ENCODE assay signal across 11 mouse cellular contexts in the genomic region with DNA sequence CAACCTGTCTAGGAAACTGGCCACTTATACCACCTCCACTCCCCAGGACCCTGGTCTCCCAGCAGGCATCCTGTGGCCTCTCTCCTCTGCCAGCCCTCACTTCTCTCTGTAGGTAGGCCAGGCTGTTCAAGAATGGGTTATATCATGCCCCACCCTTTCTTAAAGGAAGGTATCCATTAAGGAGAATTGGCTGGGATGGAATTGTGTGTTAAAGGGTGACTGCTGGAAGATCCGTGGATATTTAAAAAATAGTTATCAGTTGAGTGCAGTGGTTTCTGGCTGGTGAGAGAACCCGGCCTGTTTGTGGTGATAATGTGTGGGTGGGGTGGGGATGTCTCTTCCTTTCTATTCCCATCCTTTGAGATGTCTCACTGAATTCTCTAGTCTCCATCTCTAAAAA. TPM values are rescaled to one million over a fixed set of nuclear protein-coding genes. Genes with fewer than 3 reads are reported as not detected.
DNase-seq lines count a peak whose midpoint lies in the region; ATAC-seq and TF ChIP-seq lines count a peak whose summit lies in the region.
"Had no signal": no experiment of that assay in that cellular context is flagged by ENCODE, and none has a peak within 500 bp of the region (broad histone marks: within the 10 kb centered on the region; RNA-seq: fewer than 3 reads in every experiment).

No protein-coding gene starts in this region.

- H3K9me3 ChIP-seq in heart, embryonic 12.5 days (replicated peaks) = no peaks in the 10 kb centered on the region
- no peaks in the 10 kb centered on the region for H3K9me3 ChIP-seq in CH12.LX (replicated peaks; ENCODE audit: low read length)
- no peaks in the 10 kb centered on the region for H3K9me3 ChIP-seq in embryonic facial prominence, embryonic 10.5 days

- no peak for TF ChIP-seq RAD21 in CH12.LX (IDR thresholded peaks at IDR 0.05; ENCODE audit: low read depth, low read length)

- peak overlapping the region; percentile 73; the same call in 1 of the 2 replicates for H3K9ac ChIP-seq in heart, embryonic 12.5 days
- H3K9ac ChIP-seq in CH12.LX (ENCODE audit: insufficient read depth, low read depth) = peak overlapping the region; percentile 50; the same call in 1 of the 2 replicates

- no peak for TF ChIP-seq EP300 in CH12.LX (IDR thresholded peaks at IDR 0.05; ENCODE audit: low read length)

- peaks cover 28% of the 10 kb centered on the region for H3K4me1 ChIP-seq in heart, embryonic 12.5 days (replicated peaks)
- H3K4me1 ChIP-seq in CH12.LX (ENCODE audit: control insufficient read depth in 1 of 2, insufficient read depth in 2 of 2) = peaks cover 6 to 37% of the 10 kb centered on the region in 2 experiments
- peaks cover 32% of the 10 kb centered on the region for H3K4me1 ChIP-seq in embryonic facial prominence, embryonic 10.5 days
- peaks cover 10% of the 10 kb centered on the region for H3K4me1 ChIP-seq in cerebellum, adult 2 months (ENCODE audit: control insufficient read depth, insufficient read depth, low read length)

- H3K27ac ChIP-seq in heart, embryonic 12.5 days (ENCODE audit: poor library complexity, severe bottlenecking) = peak overlapping the region; percentile 98
- no peak overlapping the region for H3K27ac ChIP-seq in CH12.LX (ENCODE audit: insufficient read depth, low read depth)
- H3K27ac ChIP-seq in embryonic facial prominence, embryonic 10.5 days (replicated peaks) = peak overlapping the region; percentile 91
- no peak overlapping the region for H3K27ac ChIP-seq in cerebellum, adult 2 months (ENCODE audit: insufficient read depth, low read length)

- H3K4me3 ChIP-seq in heart, embryonic 12.5 days = peak overlapping the region; percentile 74
- no peak overlapping the region for H3K4me3 ChIP-seq in CH12.LX (replicated peaks in 1 of 3; ENCODE audit: low read depth in 2 of 3, low read length in 2 of 3, poor library complexity in 1 of 3)
- H3K4me3 ChIP-seq in embryonic facial prominence, embryonic 10.5 days = peak overlapping the region; percentile 86
- H3K4me3 ChIP-seq in cerebellum, adult 2 months (replicated peaks; ENCODE audit: insufficient read depth, low read depth, low read length) = no peak overlapping the region

- WGBS in heart, embryonic 12.5 days = 22% methylated on average over 2 of the region's 2 CpGs
- 72% methylated on average over 2 of the region's 2 CpGs for WGBS in embryonic facial prominence, embryonic 10.5 days
- WGBS in cerebellum, adult 2 months = 76% methylated on average over 2 of the region's 2 CpGs

- no peaks in the 10 kb centered on the region for H3K27me3 ChIP-seq in heart, embryonic 12.5 days (replicated peaks)
- H3K27me3 ChIP-seq in CH12.LX (replicated peaks) = no peaks in the 10 kb centered on the region
- no peaks in the 10 kb centered on the region for H3K27me3 ChIP-seq in embryonic facial prominence, embryonic 10.5 days (replicated peaks; ENCODE audit: low read depth, poor library complexity, severe bottlenecking)
- no peaks in the 10 kb centered on the region for H3K27me3 ChIP-seq in cerebellum, adult 2 months (ENCODE audit: control insufficient read depth, insufficient read depth, low read length)

- dilution Hi-C loops in CH12.LX (cut with MboI; ENCODE audit: extremely low pct_ligation_motif_present, extremely low pct_unique_long_range_greater_than_20kb, low sequenced_read_pairs) = no loop called here

- no peak for ATAC-seq in heart, embryonic 12.5 days (ENCODE audit: insufficient number of reproducible peaks, low FRiP score)

- intact Hi-C loops in gastrocnemius, postnatal 14 days (cut with DNase I; ENCODE audit: low total_unique reads) = no loop called here

- TF ChIP-seq CTCF in CH12.LX (conservative IDR thresholded peaks at IDR 0.05 in 1 of 2, IDR thresholded peaks at IDR 0.05 in 1 of 2; ENCODE audit: low read depth in 2 of 2, low read length in 2 of 2) = no peak
- TF ChIP-seq CTCF in cerebellum, adult 2 months (IDR thresholded peaks at IDR 0.05; ENCODE audit: borderline replicate concordance, insufficient read depth, low read depth, low read length) = no peak

- in situ Hi-C loops in CH12.LX (cut with MboI; ENCODE audit: low pct_ligation_motif_present, low pct_unique_long_range_greater_than_20kb, low sequenced_read_pairs) = no loop called here

- H3K4me2 ChIP-seq in heart, embryonic 12.5 days = peak overlapping the region; percentile 74
- peak overlapping the region; percentile 83 for H3K4me2 ChIP-seq in CH12.LX (ENCODE audit: insufficient read depth, low read depth, poor library complexity, severe bottlenecking)

- peaks cover 15% of the 10 kb centered on the region for H3K79me2 ChIP-seq in CH12.LX (replicated peaks; ENCODE audit: control insufficient read depth, extremely low read depth, insufficient read depth, poor library complexity, severe bottlenecking)

- no peak for DNase-seq in heart, adult 9 months (ENCODE audit: low spot score in 2 of 2)
- DNase-seq in CH12.LX (ENCODE audit: extremely low read depth) (no peak), liver (peak; percentile 82)
- no peak for DNase-seq in embryonic facial prominence, embryonic 10.5 days (ENCODE audit: low spot score)
- DNase-seq in left cerebral cortex, adult 11 months (ENCODE audit: low spot score) = no peak
- no peak for DNase-seq in cerebellum, adult 2 months
- DNase-seq in gastrocnemius, postnatal 14 days = no peak
- DNase-seq: lung, postnatal 10 days; right cerebral cortex, postnatal 14 days had no signal

- TF ChIP-seq POLR2A in CH12.LX (IDR thresholded peaks at IDR 0.05; ENCODE audit: low read depth, low read length) = no peak
- TF ChIP-seq POLR2A in cerebellum, adult 2 months (IDR thresholded peaks at IDR 0.05; ENCODE audit: borderline replicate concordance, insufficient read depth, low read length) = no peak

- peaks cover 10% of the 10 kb centered on the region for H3K36me3 ChIP-seq in heart, embryonic 12.5 days
- peaks cover 4 to 5% of the 10 kb centered on the region in 2 experiments for H3K36me3 ChIP-seq in CH12.LX (replicated peaks in 1 of 2; ENCODE audit: control insufficient read depth in 1 of 2, insufficient read depth in 1 of 2, low read length in 1 of 2)
- peaks cover 17% of the 10 kb centered on the region for H3K36me3 ChIP-seq in embryonic facial prominence, embryonic 10.5 days (replicated peaks)

TF ChIP-seq in CH12.LX, 34 proteins besides CTCF, POLR2A, EP300 and RAD21:
- TF ChIP-seq ZMIZ1 (IDR thresholded peaks at IDR 0.05; ENCODE audit: low read depth, low read length) (no peak), TBP (conservative IDR thresholded peaks at IDR 0.05; ENCODE audit: low read depth, low read length) (0 out of 2 replicates have a peak, but pooled peaks have one; percentile 18), CHD1 (IDR thresholded peaks at IDR 0.05; ENCODE audit: low read depth, low read length) (no peak)
TF ChIP-seq in CH12.LX: peak in this region for 1.

RNA-seq across cellular contexts. Expression of a gene that starts 1.6 kb away (rescaled TPM):
- 34.5 and 39.1 TPM in 2 replicates for polyA plus RNA-seq in heart, embryonic 12.5 days (2016; fragmentation: Nextera tagmentation; extraction: Ambion mirVana)
- total RNA-seq in CH12.LX (2012; rRNA removed) (40.9 and 104 TPM in 2 replicates), CH12.LX (2014; rRNA removed) (14.9 and 17.4 TPM in 2 replicates)
- polyA plus RNA-seq in CH12.LX (2012; ENCODE audit: insufficient read length, low read depth) = 20.8 and 23.8 TPM in 2 replicates
- polyA plus RNA-seq in embryonic facial prominence, embryonic 10.5 days (2016; fragmentation: Nextera tagmentation; extraction: Ambion mirVana) = 33.8 and 34.9 TPM in 2 replicates
- polyA plus RNA-seq in cerebellum, adult 2 months (2012; rRNA removed) = 194 and 205 TPM in 2 replicates
- 10 to 100 TPM; 45.4 to 56.3 TPM for total RNA-seq in gastrocnemius, postnatal 14 days (2021)

RNA-seq across cellular contexts. Expression of a gene that starts 5.9 kb away (rescaled TPM):
- 34.0 and 35.6 TPM in 2 replicates for polyA plus RNA-seq in heart, embryonic 12.5 days (2016; fragmentation: Nextera tagmentation; extraction: Ambion mirVana)
- 9.7 and 12.0 TPM in 2 replicates for total RNA-seq in CH12.LX (2012; rRNA removed)
- 13.9 and 16.3 TPM in 2 replicates for total RNA-seq in CH12.LX (2014; rRNA removed)
- polyA plus RNA-seq in CH12.LX (2012; ENCODE audit: insufficient read length, low read depth) = 16.8 and 19.3 TPM in 2 replicates
- polyA plus RNA-seq in embryonic facial prominence, embryonic 10.5 days (2016; fragmentation: Nextera tagmentation; extraction: Ambion mirVana) = 36.6 and 41.0 TPM in 2 replicates
- 17.4 TPM in 2 replicates for polyA plus RNA-seq in cerebellum, adult 2 months (2012; rRNA removed)
- 10 to 100 TPM; 14.6 to 15.6 TPM for total RNA-seq in gastrocnemius, postnatal 14 days (2021)

RNA-seq across cellular contexts. Expression of a gene that starts 15.2 kb away (rescaled TPM):
- polyA plus RNA-seq in heart, embryonic 12.5 days (2016; fragmentation: Nextera tagmentation; extraction: Ambion mirVana) = 5.5 and 5.8 TPM in 2 replicates
- total RNA-seq in CH12.LX (2012; rRNA removed) (0.25 and 1.1 TPM in 2 replicates), CH12.LX (2014; rRNA removed) (not detected in 2 replicates)
- polyA plus RNA-seq in CH12.LX (2012; ENCODE audit: insufficient read length, low read depth) = 0.61 TPM in 1 of 2 replicates, not detected in the other
- polyA plus RNA-seq in embryonic facial prominence, embryonic 10.5 days (2016; fragmentation: Nextera tagmentation; extraction: Ambion mirVana) = 9.8 and 10.2 TPM in 2 replicates
- polyA plus RNA-seq in cerebellum, adult 2 months (2012; rRNA removed) = 10.5 and 11.9 TPM in 2 replicates
- total RNA-seq in gastrocnemius, postnatal 14 days (2021) = under 1 TPM; 0.43 to 0.66 TPM
- total RNA-seq: granulocyte monocyte progenitor cell, adult 5-6 weeks had no signal

RNA-seq across cellular contexts. Expression of a gene that starts 43.2 kb away (rescaled TPM):
- polyA plus RNA-seq in heart, embryonic 12.5 days (2016; fragmentation: Nextera tagmentation; extraction: Ambion mirVana) = 12.5 and 12.7 TPM in 2 replicates
- total RNA-seq in CH12.LX (2012; rRNA removed) = 36.0 and 39.3 TPM in 2 replicates
- total RNA-seq in CH12.LX (2014; rRNA removed) = 40.4 and 40.8 TPM in 2 replicates
- 20.3 and 23.1 TPM in 2 replicates for polyA plus RNA-seq in CH12.LX (2012; ENCODE audit: insufficient read length, low read depth)
- polyA plus RNA-seq in embryonic facial prominence, embryonic 10.5 days (2016; fragmentation: Nextera tagmentation; extraction: Ambion mirVana) = 15.1 and 15.7 TPM in 2 replicates
- polyA plus RNA-seq in cerebellum, adult 2 months (2012; rRNA removed) = 5.8 and 6.7 TPM in 2 replicates
- 10 to 100 TPM; 11.2 to 13.5 TPM for total RNA-seq in gastrocnemius, postnatal 14 days (2021)

RNA-seq across cellular contexts. Expression of a gene that starts 43.3 kb away (rescaled TPM):
- polyA plus RNA-seq in heart, embryonic 12.5 days (2016; fragmentation: Nextera tagmentation; extraction: Ambion mirVana) = 29.9 and 32.4 TPM in 2 replicates
- total RNA-seq in CH12.LX (2012; rRNA removed) = 44.7 and 53.7 TPM in 2 replicates
- total RNA-seq in CH12.LX (2014; rRNA removed) = 56.3 and 56.5 TPM in 2 replicates
- 53.3 and 55.1 TPM in 2 replicates for polyA plus RNA-seq in CH12.LX (2012; ENCODE audit: insufficient read length, low read depth)
- 72.7 and 77.6 TPM in 2 replicates for polyA plus RNA-seq in embryonic facial prominence, embryonic 10.5 days (2016; fragmentation: Nextera tagmentation; extraction: Ambion mirVana)
- polyA plus RNA-seq in cerebellum, adult 2 months (2012; rRNA removed) = 39.1 and 40.7 TPM in 2 replicates
- 10 to 100 TPM; 11.5 to 12.6 TPM for total RNA-seq in gastrocnemius, postnatal 14 days (2021)

Comparison
In these comparisons a context has a peak if more than half of its experiments do, and no peak if none do; other contexts are left out.
1. H3K27ac ChIP-seq: peak in heart, embryonic 12.5 days (single experiment) and embryonic facial prominence, embryonic 10.5 days (single experiment); none in CH12.LX (single experiment) and cerebellum, adult 2 months (single experiment).
2. H3K4me3 ChIP-seq: peak in heart, embryonic 12.5 days (single experiment) and embryonic facial prominence, embryonic 10.5 days (single experiment); none in CH12.LX (0 of 3) and cerebellum, adult 2 months (single experiment).